Mouse (Mus musculus): Measurements from ENCODE around the gene Cldn13. TPM values are rescaled to one million over a fixed set of nuclear protein-coding genes. Genes with fewer than 3 reads are reported as not detected.

The Cldn13 gene
- polyA plus RNA-seq, 1 experiment from 2014 or later, result 0.70 TPM

- no peak overlapping the region for H3K4me2 ChIP-seq (ENCODE audit: low read depth, low read length)
- no peak overlapping the region for H3K4me3 ChIP-seq (ENCODE audit: low read length)
- H3K9ac ChIP-seq (ENCODE audit: low read length), result no peak overlapping the region; the same call in 1 of the 2 replicates
- 72% methylated on average over 8 of the region's 8 CpGs for WGBS
- H3K4me1 ChIP-seq (ENCODE audit: control insufficient read depth, insufficient read depth, low read length), result 0 out of 2 replicates have a peak, but pooled peaks cover 3% of the 10 kb centered on the region
- H3K36me3 ChIP-seq (ENCODE audit: control insufficient read depth, insufficient read depth), result no peaks in the 10 kb centered on the region
- no peaks in the 10 kb centered on the region for H3K27me3 ChIP-seq (ENCODE audit: control insufficient read depth, insufficient read depth, low read length)
- peak; percentile 28; the same call in 1 of the 2 replicates for ATAC-seq (replicated peaks; ENCODE audit: extremely low read depth, insufficient read depth, low FRiP score)
- H3K9me3 ChIP-seq (replicated peaks; ENCODE audit: control insufficient read depth, low read length), result 0 out of 2 replicates have a peak, but pooled peaks cover 2% of the 10 kb centered on the region
- peak overlapping the region; percentile 72 for H3K27ac ChIP-seq (ENCODE audit: low read length)
Observed at GRCm38 (mm10) chr5:134891552-134891951, 23.8 kb downstream of the Cldn13 start.

GRCm38 (mm10) chr5:134890601-134891054, 24.7 kb downstream of the Cldn13 start:
- Histone ChIP-seq H3K27ac (ENCODE audit: low read length) (peak overlapping the region; percentile 72; the same call in 1 of the 2 replicates), H3K27me3 (ENCODE audit: control insufficient read depth, insufficient read depth, low read length) (no peaks in the 10 kb centered on the region), H3K4me1 (ENCODE audit: control insufficient read depth, insufficient read depth, low read length) (0 out of 2 replicates have a peak, but pooled peaks cover 3% of the 10 kb centered on the region), H3K4me3 (ENCODE audit: low read length) (no peak overlapping the region), H3K9ac (ENCODE audit: low read length) (no peak overlapping the region), H3K36me3 (ENCODE audit: control insufficient read depth, insufficient read depth) (no peaks in the 10 kb centered on the region), H3K9me3 (replicated peaks; ENCODE audit: control insufficient read depth, low read length) (0 out of 2 replicates have a peak, but pooled peaks cover 2% of the 10 kb centered on the region), H3K4me2 (ENCODE audit: low read depth, low read length) (no peak overlapping the region)
- no peak for ATAC-seq (replicated peaks; ENCODE audit: extremely low read depth, insufficient read depth, low FRiP score)
- 64% methylated on average over 6 of the region's 6 CpGs for WGBS

- no peaks in the 10 kb centered on the region for H3K36me3 ChIP-seq (ENCODE audit: control insufficient read depth, insufficient read depth)
- peak overlapping the region; percentile 80 for H3K27ac ChIP-seq (ENCODE audit: low read length)
- H3K4me1 ChIP-seq (ENCODE audit: control insufficient read depth, insufficient read depth, low read length), result 0 out of 2 replicates have a peak, but pooled peaks cover 3% of the 10 kb centered on the region
- H3K9me3 ChIP-seq (replicated peaks; ENCODE audit: control insufficient read depth, low read length), result 0 out of 2 replicates have a peak, but pooled peaks cover 2% of the 10 kb centered on the region
- no peak overlapping the region for H3K4me2 ChIP-seq (ENCODE audit: low read depth, low read length)
- ATAC-seq (replicated peaks; ENCODE audit: extremely low read depth, insufficient read depth, low FRiP score), result no peak
- H3K4me3 ChIP-seq (ENCODE audit: low read length), result no peak overlapping the region
- H3K9ac ChIP-seq (ENCODE audit: low read length), result no peak overlapping the region
- 79% methylated on average over 7 of the region's 7 CpGs for WGBS
- no peaks in the 10 kb centered on the region for H3K27me3 ChIP-seq (ENCODE audit: control insufficient read depth, insufficient read depth, low read length)
Observed at GRCm38 (mm10) chr5:134888505-134888904, 26.8 kb downstream of the Cldn13 start.

GRCm38 (mm10) chr5:134887447-134888335, 27.6 kb downstream of the Cldn13 start:
- Histone ChIP-seq H3K36me3 (ENCODE audit: control insufficient read depth, insufficient read depth) (no peaks in the 10 kb centered on the region), H3K9ac (ENCODE audit: low read length) (no peak overlapping the region), H3K4me2 (ENCODE audit: low read depth, low read length) (no peak overlapping the region), H3K27me3 (ENCODE audit: control insufficient read depth, insufficient read depth, low read length) (no peaks in the 10 kb centered on the region), H3K4me3 (ENCODE audit: low read length) (no peak overlapping the region), H3K4me1 (ENCODE audit: control insufficient read depth, insufficient read depth, low read length) (0 out of 2 replicates have a peak, but pooled peaks cover 3% of the 10 kb centered on the region), H3K9me3 (replicated peaks; ENCODE audit: control insufficient read depth, low read length) (0 out of 2 replicates have a peak, but pooled peaks cover under 1% of the 10 kb centered on the region), H3K27ac (ENCODE audit: low read length) (peak overlapping the region; percentile 80)
- peak; percentile 70 for ATAC-seq (replicated peaks; ENCODE audit: extremely low read depth, insufficient read depth, low FRiP score)
- WGBS, result 51% methylated on average over 18 of the region's 18 CpGs

- Histone ChIP-seq H3K27me3 (ENCODE audit: control insufficient read depth, insufficient read depth, low read length) (no peaks in the 10 kb centered on the region), H3K27ac (ENCODE audit: low read length) (no peak overlapping the region), H3K36me3 (ENCODE audit: control insufficient read depth, insufficient read depth) (no peaks in the 10 kb centered on the region), H3K4me3 (ENCODE audit: low read length) (no peak overlapping the region), H3K9ac (ENCODE audit: low read length) (no peak overlapping the region), H3K9me3 (replicated peaks; ENCODE audit: control insufficient read depth, low read length) (peaks cover 8% of the 10 kb centered on the region), H3K4me2 (ENCODE audit: low read depth, low read length) (no peak overlapping the region), H3K4me1 (ENCODE audit: control insufficient read depth, insufficient read depth, low read length) (no peaks in the 10 kb centered on the region)
- 52% methylated on average over 3 of the region's 3 CpGs for WGBS
- no peak for ATAC-seq (replicated peaks; ENCODE audit: extremely low read depth, insufficient read depth, low FRiP score)
Observed at GRCm38 (mm10) chr5:134883077-134883476, 32.2 kb downstream of the Cldn13 start.

DNA sequence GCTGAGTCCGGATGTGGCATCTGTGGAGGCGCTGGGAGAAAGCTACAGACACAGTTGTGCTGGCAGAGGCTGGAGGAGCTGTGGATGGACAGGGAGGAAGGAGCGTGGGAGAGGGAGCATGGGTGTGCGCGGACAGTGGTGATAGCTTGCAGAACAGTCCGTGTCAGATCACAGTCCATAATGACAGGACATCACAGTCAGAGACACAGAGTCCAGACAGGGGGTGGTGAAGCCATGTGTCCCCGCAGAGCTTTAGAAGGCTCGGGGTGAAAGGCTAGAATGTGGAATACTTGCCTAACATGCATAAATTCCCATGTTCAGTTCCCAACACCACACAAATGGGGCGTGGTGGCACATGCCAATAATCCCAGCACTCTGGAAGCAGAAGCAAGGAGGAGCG, 38.5 kb downstream of the Cldn13 start:
- Histone ChIP-seq H3K9me3 (replicated peaks; ENCODE audit: control insufficient read depth, low read length) (peaks cover 8% of the 10 kb centered on the region), H3K27ac (ENCODE audit: low read length) (no peak overlapping the region)
- ATAC-seq (replicated peaks; ENCODE audit: extremely low read depth, insufficient read depth, low FRiP score), result no peak

GRCm38 (mm10) chr5:134875245-134875644, 40.1 kb downstream of the Cldn13 start:
- Histone ChIP-seq H3K9me3 (replicated peaks; ENCODE audit: control insufficient read depth, low read length) (peaks cover under 1% of the 10 kb centered on the region; the same call in 1 of the 2 replicates), H3K4me1 (ENCODE audit: control insufficient read depth, insufficient read depth, low read length) (peaks cover 3% of the 10 kb centered on the region; the same call in 1 of the 2 replicates), H3K27me3 (ENCODE audit: control insufficient read depth, insufficient read depth, low read length) (no peaks in the 10 kb centered on the region), H3K9ac (ENCODE audit: low read length) (no peak overlapping the region), H3K36me3 (ENCODE audit: control insufficient read depth, insufficient read depth) (no peaks in the 10 kb centered on the region), H3K4me2 (ENCODE audit: low read depth, low read length) (no peak overlapping the region), H3K27ac (ENCODE audit: low read length) (no peak overlapping the region), H3K4me3 (ENCODE audit: low read length) (no peak overlapping the region)
- no peak for ATAC-seq (replicated peaks; ENCODE audit: extremely low read depth, insufficient read depth, low FRiP score)
- WGBS, result 88% methylated on average over 5 of the region's 5 CpGs

More for the DNA sequence above, 38.5 kb downstream of the Cldn13 start:
- WGBS, result 58% methylated on average over 10 of the region's 10 CpGs
- no peak overlapping the region for H3K4me2 ChIP-seq (ENCODE audit: low read depth, low read length)
- H3K36me3 ChIP-seq (ENCODE audit: control insufficient read depth, insufficient read depth), result no peaks in the 10 kb centered on the region
- no peaks in the 10 kb centered on the region for H3K27me3 ChIP-seq (ENCODE audit: control insufficient read depth, insufficient read depth, low read length)
- no peak overlapping the region for H3K4me3 ChIP-seq (ENCODE audit: low read length)
- H3K4me1 ChIP-seq (ENCODE audit: control insufficient read depth, insufficient read depth, low read length), result peaks cover 3% of the 10 kb centered on the region; the same call in 1 of the 2 replicates
- no peak overlapping the region for H3K9ac ChIP-seq (ENCODE audit: low read length)

GRCm38 (mm10) chr5:134873956-134874879, 41.1 kb downstream of the Cldn13 start:
- ATAC-seq (replicated peaks; ENCODE audit: extremely low read depth, insufficient read depth, low FRiP score), result 0 out of 2 replicates have a peak, but pooled peaks have one; percentile 34
- Histone ChIP-seq H3K4me1 (ENCODE audit: control insufficient read depth, insufficient read depth, low read length) (peaks cover 3% of the 10 kb centered on the region; the same call in 1 of the 2 replicates), H3K4me3 (ENCODE audit: low read length) (no peak overlapping the region), H3K4me2 (ENCODE audit: low read depth, low read length) (no peak overlapping the region), H3K9ac (ENCODE audit: low read length) (no peak overlapping the region), H3K9me3 (replicated peaks; ENCODE audit: control insufficient read depth, low read length) (no peaks in the 10 kb centered on the region), H3K27ac (ENCODE audit: low read length) (0 out of 2 replicates have a peak overlapping the region, but pooled peaks have one; percentile 13), H3K36me3 (ENCODE audit: control insufficient read depth, insufficient read depth) (no peaks in the 10 kb centered on the region), H3K27me3 (ENCODE audit: control insufficient read depth, insufficient read depth, low read length) (no peaks in the 10 kb centered on the region)
- 57% methylated on average over 21 of the region's 21 CpGs for WGBS

Data from heart, embryonic 16.5 days (tissue).